Mouse (Mus musculus): ENCODE results near the gene Cd6.

Cd6 gene

GRCm38 (mm10) chr19:10798576-10798975 is 31.3 kb downstream of the Cd6 start:
- DNase-seq = no peak

- no peak for DNase-seq
Observed at GRCm38 (mm10) chr19:10794916-10795315, 34.9 kb downstream of the Cd6 start.

- DNase-seq = no peak
Observed at GRCm38 (mm10) chr19:10793044-10793443, 36.8 kb downstream of the Cd6 start.

- DNase-seq = no peak
Observed at GRCm38 (mm10) chr19:10790323-10790722, 39.5 kb downstream of the Cd6 start.

GRCm38 (mm10) chr19:10788242-10788641 is 41.6 kb downstream of the Cd6 start:
- no peak for DNase-seq

GRCm38 (mm10) chr19:10787406-10787805 is 42.5 kb downstream of the Cd6 start:
- no peak for DNase-seq

GRCm38 (mm10) chr19:10786753-10787152 is 43.1 kb downstream of the Cd6 start:
- no peak for DNase-seq

GRCm38 (mm10) chr19:10784796-10785459 is 44.9 kb downstream of the Cd6 start:
- DNase-seq = no peak

- no peak for DNase-seq
Observed at GRCm38 (mm10) chr19:10784061-10784460, 45.8 kb downstream of the Cd6 start.

- no peak for DNase-seq
Observed at GRCm38 (mm10) chr19:10783168-10783567, 46.7 kb downstream of the Cd6 start.

- DNase-seq = no peak
Observed at GRCm38 (mm10) chr19:10781641-10782040, 48.2 kb downstream of the Cd6 start.

GRCm38 (mm10) chr19:10776906-10777305 is 53.0 kb downstream of the Cd6 start:
- no peak for DNase-seq

- no peak for DNase-seq
Observed at GRCm38 (mm10) chr19:10774141-10774540, 55.7 kb downstream of the Cd6 start.

- DNase-seq = no peak
Observed at GRCm38 (mm10) chr19:10773384-10773783, 56.5 kb downstream of the Cd6 start.

- DNase-seq = no peak
Observed at GRCm38 (mm10) chr19:10772866-10773265, 57.0 kb downstream of the Cd6 start.

GRCm38 (mm10) chr19:10771995-10772394 is 57.9 kb downstream of the Cd6 start:
- no peak for DNase-seq

- no peak for DNase-seq
Observed at GRCm38 (mm10) chr19:10769429-10770195, 60.2 kb downstream of the Cd6 start.

- DNase-seq = no peak
Observed at GRCm38 (mm10) chr19:10768694-10769428, 61.0 kb downstream of the Cd6 start.

GRCm38 (mm10) chr19:10767631-10768030 is 62.2 kb downstream of the Cd6 start:
- DNase-seq = no peak

GRCm38 (mm10) chr19:10763381-10764031 is 66.4 kb downstream of the Cd6 start:
- no peak for DNase-seq

GRCm38 (mm10) chr19:10762468-10762867 is 67.4 kb downstream of the Cd6 start:
- no peak for DNase-seq

- no peak for DNase-seq
Observed at GRCm38 (mm10) chr19:10761794-10762415, 68.0 kb downstream of the Cd6 start.
